Mouse (Mus musculus): ENCODE results near the gene Akap8. TPM values are rescaled to one million over a fixed set of nuclear protein-coding genes. Genes with fewer than 3 reads are reported as not detected.

Gene Akap8
- total RNA-seq, 2 experiments from 2014 or later = 83.8 to 86.1 TPM

Other genes starting within 250 kb of the Akap8 start
- 10 to 100 TPM; 15.3 to 15.9 TPM for gene Notch3, start 154.4 kb downstream of the Akap8 start, total RNA-seq (2021)
- under 1 TPM; 0.25 to 0.26 TPM for gene Ephx3, start 131.7 kb downstream of the Akap8 start, total RNA-seq (2021)
- gene Brd4, start 36.5 kb downstream of the Akap8 start, total RNA-seq (2021) = 100 to 1,000 TPM; 118 to 125 TPM
- 100 to 1,000 TPM; 134 to 157 TPM for gene Akap8l, start 29.4 kb upstream of the Akap8 start, total RNA-seq (2021)
- 10 to 100 TPM; 66.8 to 74.7 TPM for gene Wiz, start 68.2 kb upstream of the Akap8 start, total RNA-seq (2021)
- 1 to 10 TPM; 2.6 to 3.1 TPM for gene Rasal3, start 82.3 kb upstream of the Akap8 start, total RNA-seq (2021)
- gene Pglyrp2, start 102.9 kb upstream of the Akap8 start, total RNA-seq (2021) = not detected
- not detected for gene Cyp4f39, start 131.5 kb upstream of the Akap8 start, total RNA-seq (2021)
- gene Cyp4f17, start 184.8 kb upstream of the Akap8 start, total RNA-seq (2021) = 1 to 10 TPM; 3.9 to 6.5 TPM
- 1 to 10 TPM; 6.0 to 7.7 TPM for gene Cyp4f16, start 215.3 kb upstream of the Akap8 start, total RNA-seq (2021)